Mouse (Mus musculus) C2C12 (cell line): ENCODE measurements around the gene Snrpf.

ENCODE experiments used
- CTCF ChIP-seq: IDR thresholded peaks from one replicate; pipeline ENCODE4 v1.5.1; 2011; ENCODE audit not compliant: control insufficient read depth, insufficient read depth, insufficient read length
- MYOD1 ChIP-seq: IDR thresholded peaks from one replicate; pipeline ENCODE4 v1.6.1; 2011; ENCODE audit warnings: low read depth; ENCODE audit not compliant: control insufficient read depth, insufficient read length

- TF ChIP-seq CTCF (no peak), MYOD1 (no peak)
Observed at GRCm38 (mm10) chr10:93624151-93624550, 34.6 kb upstream of the Snrpf start.
